Mouse (Mus musculus) E14TG2a.4 (cell line): ENCODE data around the gene Mrps23.

Experiments used
- H3K27me3 ChIP-seq: 2 replicates; pipeline ENCODE4 v1.6.1; 2014; ENCODE audit warnings: low read length, control low read depth; ENCODE audit not compliant: insufficient read depth
- H3K36me3 ChIP-seq: 2 replicates; pipeline ENCODE4 v1.6.1; 2014; ENCODE audit warnings: low read length, control low read depth; ENCODE audit not compliant: insufficient read depth
- H3K4me1 ChIP-seq: replicated peaks from 2 replicates; pipeline ENCODE4 v1.6.1; 2014; ENCODE audit warnings: low read depth, low read length, control low read depth
- H3K4me3 ChIP-seq: replicated peaks from 2 replicates; pipeline ENCODE4 v1.5.1; 2014; ENCODE audit warnings: mild to moderate bottlenecking, low read length
- H3K9me3 ChIP-seq: 2 replicates; pipeline ENCODE4 v1.6.1; 2014; ENCODE audit warnings: low read length, control low read depth
- CTCF ChIP-seq: conservative IDR thresholded peaks from 2 replicates; pipeline ENCODE4 v1.5.1; 2014; ENCODE audit warnings: low read length
- NANOG ChIP-seq: IDR thresholded peaks from 2 replicates; pipeline ENCODE4 v1.6.1; 2014; ENCODE audit warnings: borderline replicate concordance, low read length, mixed read lengths
- POU5F1 ChIP-seq: IDR thresholded peaks from 2 replicates; pipeline ENCODE4 v1.6.1; 2014; ENCODE audit warnings: low read length, borderline replicate concordance

Gene Mrps23

GRCm38 (mm10) chr11:88233528-88234427, 29.6 kb downstream of the Mrps23 start:
- no peaks in the 10 kb centered on the region for H3K9me3 ChIP-seq
- H3K27me3 ChIP-seq: peaks cover 11% of the 10 kb centered on the region
- TF ChIP-seq CTCF: no peak
- TF ChIP-seq NANOG: no peak
- TF ChIP-seq POU5F1: no peak
- no peak overlapping the region for H3K4me3 ChIP-seq
- H3K4me1 ChIP-seq: peaks cover 9% of the 10 kb centered on the region
- no peaks in the 10 kb centered on the region for H3K36me3 ChIP-seq

GRCm38 (mm10) chr11:88234789-88235188, 30.6 kb downstream of the Mrps23 start:
- Histone ChIP-seq H3K9me3 (no peaks in the 10 kb centered on the region), H3K27me3 (peaks cover 11% of the 10 kb centered on the region)
- no peak for TF ChIP-seq NANOG
- no peak for TF ChIP-seq POU5F1
- TF ChIP-seq CTCF: no peak

GRCm38 (mm10) chr11:88235221-88236203, 31.3 kb downstream of the Mrps23 start:
- Histone ChIP-seq H3K4me3 (peak overlapping the region; percentile 14; the same call in 1 of the 2 replicates), H3K4me1 (peaks cover 10% of the 10 kb centered on the region), H3K27me3 (peaks cover 11% of the 10 kb centered on the region), H3K36me3 (no peaks in the 10 kb centered on the region), H3K9me3 (no peaks in the 10 kb centered on the region)
- TF ChIP-seq POU5F1 (no peak), CTCF (no peak), NANOG (no peak)

More at GRCm38 (mm10) chr11:88234789-88235188, 30.6 kb downstream of the Mrps23 start:
- Histone ChIP-seq H3K4me3 (no peak overlapping the region), H3K36me3 (no peaks in the 10 kb centered on the region), H3K4me1 (peaks cover 9% of the 10 kb centered on the region)

GRCm38 (mm10) chr11:88240275-88240674, 36.1 kb downstream of the Mrps23 start:
- peaks cover 14% of the 10 kb centered on the region for H3K4me1 ChIP-seq
- TF ChIP-seq CTCF (no peak), POU5F1 (no peak), NANOG (no peak)
- H3K9me3 ChIP-seq: no peaks in the 10 kb centered on the region
- no peak overlapping the region for H3K4me3 ChIP-seq
- H3K27me3 ChIP-seq: peaks cover 4% of the 10 kb centered on the region
- no peaks in the 10 kb centered on the region for H3K36me3 ChIP-seq

- peaks cover 9% of the 10 kb centered on the region for H3K4me1 ChIP-seq
Measured at GRCm38 (mm10) chr11:88240736-88241353, 36.7 kb downstream of the Mrps23 start.

GRCm38 (mm10) chr11:88241468-88242301, 37.5 kb downstream of the Mrps23 start:
- Histone ChIP-seq H3K9me3 (no peaks in the 10 kb centered on the region), H3K4me3 (no peak overlapping the region), H3K4me1 (peaks cover 8% of the 10 kb centered on the region), H3K27me3 (peaks cover 3% of the 10 kb centered on the region), H3K36me3 (no peaks in the 10 kb centered on the region)
- no peak for TF ChIP-seq CTCF
- no peak for TF ChIP-seq NANOG
- TF ChIP-seq POU5F1: no peak

More at GRCm38 (mm10) chr11:88240736-88241353, 36.7 kb downstream of the Mrps23 start:
- H3K9me3 ChIP-seq: no peaks in the 10 kb centered on the region
- H3K27me3 ChIP-seq: peaks cover 4% of the 10 kb centered on the region
- H3K4me3 ChIP-seq: no peak overlapping the region
- TF ChIP-seq CTCF (no peak), POU5F1 (no peak), NANOG (no peak)
- H3K36me3 ChIP-seq: no peaks in the 10 kb centered on the region

GRCm38 (mm10) chr11:88245581-88246170, 41.5 kb downstream of the Mrps23 start:
- H3K27me3 ChIP-seq: peaks cover 23% of the 10 kb centered on the region
- H3K9me3 ChIP-seq: no peaks in the 10 kb centered on the region
- no peak for TF ChIP-seq CTCF
- no peak for TF ChIP-seq POU5F1
- no peak overlapping the region for H3K4me3 ChIP-seq
- H3K36me3 ChIP-seq: no peaks in the 10 kb centered on the region
- peaks cover 6% of the 10 kb centered on the region for H3K4me1 ChIP-seq
